Mouse (Mus musculus): Measurements from ENCODE around the gene Ace3.

- TF ChIP-seq POLR2A (IDR thresholded peaks at IDR 0.05; ENCODE audit: borderline replicate concordance, low read depth, low read length) (no peak), CTCF (IDR thresholded peaks at IDR 0.05; ENCODE audit: low read depth, low read length) (no peak)
These were observed 19.4 kb upstream of the Ace3 start for GRCm38 (mm10) chr11:105975050-105975449.
